Mouse (Mus musculus) adrenal gland, postnatal 36 days (tissue): Measurements from ENCODE around the gene Spin2f. TPM values are rescaled to one million over a fixed set of nuclear protein-coding genes. Genes with fewer than 3 reads are reported as not detected.
"Not testable (repeated sequence)": the region's sequence is repeated elsewhere in the genome, so short reads cannot be mapped to it uniquely, and the experiment has no call there.

Experiments used
- DNase-seq, 2 experiments: peaks; one replicate each; pipeline ENCODE4 v3.0.0; 2021; ENCODE audit warnings: mixed read lengths in 1 of 2
- long read RNA-seq, 2 experiments: library from polyadenylated mRNA; stranded (forward); transcript quantifications; one replicate each; pipeline ENCODE4 v2.0.0; 2021; ENCODE audit warnings: borderline sequencing depth in 2 of 2
- total RNA-seq, 2 experiments: library from RNA; stranded (reverse); gene quantifications; 2 replicates each; pipeline ENCODE4 v1.2.3; 2021

The Spin2f gene
- not detected for total RNA-seq
- long read RNA-seq, experiment 1, result 0 reads
- long read RNA-seq, experiment 2, result 0 reads

GRCm38 (mm10) chrX:31253594-31253993 lies at the start of gene Spin2f:
TSS of gene Spin2f (plus strand) at chrX:31253894.
- not testable (repeated sequence) for DNase-seq

- not testable (repeated sequence) for DNase-seq
Observed at GRCm38 (mm10) chrX:31212136-31212535, 41.6 kb upstream of the Spin2f start.

- DNase-seq, result not testable (repeated sequence)
Observed at GRCm38 (mm10) chrX:31223536-31223935, 30.2 kb upstream of the Spin2f start.

GRCm38 (mm10) chrX:31235088-31235487 lies 18.6 kb upstream of the Spin2f start:
- not testable (repeated sequence) for DNase-seq

DNA sequence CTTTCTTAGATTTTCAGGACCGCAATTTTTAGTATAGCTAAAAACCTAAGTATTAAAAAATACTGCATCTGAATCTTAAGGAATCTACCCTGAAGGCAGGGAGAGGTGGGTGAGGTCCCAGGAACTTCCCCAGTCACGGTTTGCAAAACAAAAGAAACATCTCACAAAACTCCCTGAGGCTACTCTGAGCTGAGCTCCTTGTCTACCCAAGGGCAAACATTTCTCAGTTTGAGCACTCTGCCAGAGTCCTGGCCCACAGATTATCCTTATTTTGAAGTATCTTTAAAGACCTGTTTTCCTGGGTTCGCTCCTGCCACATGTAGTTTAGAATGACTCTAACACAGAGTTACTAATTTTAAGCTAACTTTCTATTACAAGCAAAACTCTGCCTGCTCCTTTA lies 11.9 kb upstream of the Spin2f start:
- DNase-seq, result not testable (repeated sequence)

Other genes starting within 250 kb of the Spin2f start
- not detected for gene Btbd35f29, start 136.2 kb upstream of the Spin2f start, total RNA-seq
- not detected for gene Btbd35f26, start 82.6 kb downstream of the Spin2f start, total RNA-seq
- not detected for gene Btbd35f19, start 130.0 kb downstream of the Spin2f start, total RNA-seq